Mouse (Mus musculus): ENCODE data around the gene Ipo8. TPM values are rescaled to one million over a fixed set of nuclear protein-coding genes. Genes with fewer than 3 reads are reported as not detected.

Gene Ipo8
- total RNA-seq (2023), result 51.0 TPM

DNA sequence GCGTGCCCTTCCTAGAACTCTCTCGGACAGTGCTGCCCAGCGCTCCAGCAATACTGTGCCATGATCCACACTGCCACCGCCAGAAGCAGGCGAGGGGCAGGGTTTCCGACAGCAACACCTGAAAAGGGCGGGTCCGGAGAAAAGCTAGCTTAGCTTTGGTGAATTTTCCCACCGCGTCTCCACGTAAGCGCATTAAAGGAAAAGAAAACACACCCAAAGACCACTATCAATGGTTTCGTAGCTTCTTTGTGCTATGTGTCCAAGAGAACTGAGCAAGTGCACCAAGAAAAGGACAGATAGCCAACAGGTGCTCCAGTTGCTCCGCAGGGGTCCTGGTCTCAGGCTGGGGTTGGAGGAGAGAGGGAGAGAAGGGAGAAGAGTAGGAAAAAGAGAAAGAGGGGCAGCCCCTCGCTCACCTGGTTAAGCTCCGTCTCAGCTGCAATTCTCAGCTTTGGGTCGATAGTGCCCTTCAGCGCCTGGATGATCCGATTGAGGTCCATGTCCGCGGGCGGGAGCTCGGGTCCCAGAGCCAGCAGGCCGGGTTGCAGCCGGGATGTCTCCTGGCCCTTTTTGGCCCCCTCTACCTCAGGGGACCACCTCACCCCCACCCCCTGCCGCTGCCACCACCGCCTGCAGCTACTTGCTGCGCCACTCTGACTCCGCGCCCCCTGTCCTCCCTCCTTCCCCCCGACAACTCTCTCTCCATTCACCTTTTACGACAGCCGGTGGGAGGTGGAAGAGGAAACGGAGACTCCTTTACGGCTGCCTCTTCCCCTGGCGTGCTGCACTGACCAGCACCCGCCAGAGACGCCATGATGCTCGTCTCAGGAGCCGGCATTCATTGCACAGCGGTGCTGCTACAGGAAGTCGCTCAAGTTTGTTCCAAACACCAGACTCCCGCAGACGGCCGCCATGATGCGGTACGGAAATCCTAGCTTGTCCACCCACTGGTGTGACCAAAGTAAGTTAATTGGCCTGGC lies at the start of gene Ipo8:
TSS of gene Ipo8 (minus strand) at position 720 of the 980 bp plus-strand sequence.

Other genes starting within 250 kb of the Ipo8 start
- 14.3 TPM for gene Caprin2, start 64.8 kb upstream of the Ipo8 start, total RNA-seq (2023)
- 51.3 TPM for gene Sinhcaf, start 115.0 kb upstream of the Ipo8 start, total RNA-seq (2023)

Data from CD4-positive naive resting alpha-beta T cell, adult 76 days (primary cell).